Mouse (Mus musculus) ovary, adult 18-20 months (tissue): ENCODE measurements at regions not wholly inside any gene's neighbourhood (a gene's known extent, or its start where the extent isn't known, plus 50 kb on each side); places are given as distances from the start of the nearest gene placed in this dataset.

Experiments
- DNase-seq: peaks from one replicate; pipeline ENCODE4 v3.0.0; 2022; ENCODE audit warnings: low spot score, mixed read lengths

GRCm38 (mm10) chr7:40422125-40422524 is 476.0 kb upstream of the Vstm2b start:
- DNase-seq, result no peak

- DNase-seq, result no peak
Observed at GRCm38 (mm10) chr7:40429416-40429815, 468.7 kb upstream of the Vstm2b start.

DNA sequence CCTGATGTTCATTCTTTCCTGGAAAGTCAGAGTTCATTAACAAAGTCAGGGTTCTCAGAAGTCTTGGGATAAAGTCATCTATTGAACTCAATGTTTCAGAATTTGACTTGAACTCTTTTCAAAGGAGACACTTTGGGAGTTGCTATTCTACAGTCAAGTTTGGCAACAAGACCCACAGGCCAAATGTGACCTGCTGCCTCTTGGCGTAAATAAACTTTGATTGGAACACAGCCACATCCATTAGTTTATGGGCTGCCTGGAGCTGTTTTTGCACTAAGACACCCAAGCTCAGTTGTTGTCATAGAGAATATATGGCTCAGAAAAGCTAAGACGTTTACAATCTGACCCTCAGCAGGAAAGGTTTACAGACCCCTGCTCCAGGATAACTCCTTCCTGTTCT is 464.2 kb upstream of the Vstm2b start:
- peak; percentile 3 for DNase-seq

DNA sequence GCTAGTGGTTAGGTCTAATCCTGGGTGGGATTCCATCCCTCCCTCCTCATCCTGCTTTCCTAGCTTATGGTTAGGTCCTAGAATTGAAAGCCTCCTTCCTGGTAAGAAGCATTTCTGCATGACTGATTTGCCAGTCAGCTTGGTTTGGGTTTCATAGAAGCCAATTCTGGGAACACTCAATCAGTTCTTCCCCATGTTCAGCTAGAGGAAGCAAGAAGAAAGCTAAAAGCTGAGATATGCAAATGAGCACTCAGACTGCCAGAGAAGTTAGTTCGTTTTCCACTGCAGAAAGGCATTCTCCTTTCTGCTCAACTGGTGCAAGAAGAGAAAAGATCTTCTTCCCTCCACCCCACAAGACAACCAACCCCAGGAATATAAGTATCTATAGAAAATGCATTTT is 457.0 kb upstream of the Vstm2b start:
- no peak for DNase-seq

DNA sequence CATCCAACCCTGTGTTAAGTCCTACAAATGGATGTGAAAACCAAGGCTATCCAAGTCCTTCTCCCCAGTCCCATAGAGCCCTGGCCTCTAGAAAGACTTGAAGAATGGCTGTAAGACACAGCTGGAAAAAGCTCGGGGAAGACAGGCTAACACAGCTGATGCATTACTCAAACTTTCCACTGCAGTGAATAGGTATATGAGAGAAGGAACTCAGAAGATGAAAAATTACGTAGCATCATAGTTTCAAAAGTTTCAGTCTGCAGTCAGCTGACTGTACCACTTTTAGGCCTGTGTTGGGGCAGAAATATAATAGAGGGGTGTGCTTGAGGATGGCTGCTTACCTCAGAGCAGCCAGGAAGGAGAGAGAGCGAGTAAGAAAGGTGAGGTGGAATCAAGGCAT is 456.3 kb upstream of the Vstm2b start:
- no peak for DNase-seq

GRCm38 (mm10) chr7:40466382-40466781 is 431.7 kb upstream of the Vstm2b start:
- no peak for DNase-seq

DNA sequence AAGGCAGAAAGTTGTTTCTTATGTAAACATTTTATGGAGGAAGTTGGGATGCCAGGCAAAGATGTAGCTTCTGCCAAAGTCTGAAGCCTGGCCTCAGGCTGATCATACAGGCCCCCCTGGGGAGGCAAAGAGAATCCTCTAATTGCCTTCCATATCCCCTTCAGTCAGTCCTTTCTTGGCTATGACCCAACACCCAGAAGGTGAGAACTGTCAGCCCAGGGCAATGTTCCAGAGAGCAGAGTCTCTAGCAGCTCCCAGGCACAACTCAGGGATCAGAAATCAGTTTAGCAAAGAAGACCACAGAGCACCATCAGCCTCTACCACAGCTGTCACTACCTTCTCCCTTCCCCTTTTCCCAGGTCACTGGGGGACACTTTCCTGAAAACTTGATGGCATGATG is 410.9 kb upstream of the Vstm2b start:
- DNase-seq, result no peak

GRCm38 (mm10) chr7:40522703-40523267 is 375.3 kb upstream of the Vstm2b start:
- no peak for DNase-seq

DNA sequence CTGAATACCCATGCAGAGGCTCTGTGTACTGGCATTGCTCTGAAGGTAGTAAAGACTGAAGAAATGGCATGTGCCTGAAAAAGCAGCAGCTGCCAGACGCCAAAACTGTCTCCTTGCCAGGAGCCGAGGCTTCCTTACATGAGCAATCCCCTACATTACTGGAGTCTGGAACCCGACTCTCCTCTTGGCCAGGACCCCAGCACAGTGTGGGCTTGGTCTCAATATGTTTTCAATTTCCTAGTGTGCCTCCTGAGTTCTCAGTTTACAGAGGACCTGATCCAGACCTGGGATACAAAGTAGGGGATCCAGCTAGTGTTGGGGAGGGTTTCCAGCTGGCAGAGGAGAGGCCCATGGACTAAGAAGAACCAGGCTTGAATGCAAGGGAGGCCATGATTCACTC is 361.5 kb upstream of the Vstm2b start:
- no peak for DNase-seq

DNA sequence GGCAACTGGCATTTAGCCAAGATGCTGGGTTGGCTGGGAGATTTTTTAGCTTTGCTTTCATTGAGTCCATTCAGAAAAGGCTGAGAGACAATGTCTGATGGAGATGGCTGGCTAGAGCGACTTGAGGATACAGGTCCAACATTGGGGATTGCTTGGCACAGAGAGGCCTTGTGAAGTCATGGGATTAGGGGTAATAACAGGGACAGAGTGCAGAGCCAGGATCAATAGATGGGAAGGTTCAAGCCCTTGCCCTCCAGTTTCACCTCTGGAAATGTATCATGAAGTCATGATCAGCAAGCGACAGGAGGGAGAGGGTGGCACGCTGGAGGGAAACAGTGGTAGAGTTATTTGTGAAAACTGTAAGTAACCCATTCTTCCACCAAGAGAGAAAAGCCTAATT is 360.5 kb upstream of the Vstm2b start:
- DNase-seq, result no peak

- no peak for DNase-seq
Observed at GRCm38 (mm10) chr7:40539789-40540188, 358.3 kb upstream of the Vstm2b start.

DNA sequence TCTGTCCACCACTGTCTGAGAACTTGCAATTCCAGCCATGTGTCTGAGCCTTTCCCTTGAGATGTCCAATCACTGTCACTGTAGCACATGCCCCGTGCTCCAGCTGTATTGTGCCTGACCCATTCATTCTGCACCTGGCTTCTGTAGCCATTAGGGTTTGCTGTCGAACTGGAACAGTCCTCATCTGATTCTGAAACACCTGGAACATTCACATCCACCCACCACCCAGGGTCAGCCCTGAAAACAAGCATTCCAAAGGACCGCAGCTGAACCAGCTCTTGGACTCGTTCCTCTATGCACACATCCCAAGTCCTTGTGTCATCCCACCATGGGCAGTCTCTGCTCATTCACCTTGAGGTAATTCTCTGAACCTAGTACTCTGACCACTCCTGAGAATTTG is 356.8 kb upstream of the Vstm2b start:
- no peak for DNase-seq

DNA sequence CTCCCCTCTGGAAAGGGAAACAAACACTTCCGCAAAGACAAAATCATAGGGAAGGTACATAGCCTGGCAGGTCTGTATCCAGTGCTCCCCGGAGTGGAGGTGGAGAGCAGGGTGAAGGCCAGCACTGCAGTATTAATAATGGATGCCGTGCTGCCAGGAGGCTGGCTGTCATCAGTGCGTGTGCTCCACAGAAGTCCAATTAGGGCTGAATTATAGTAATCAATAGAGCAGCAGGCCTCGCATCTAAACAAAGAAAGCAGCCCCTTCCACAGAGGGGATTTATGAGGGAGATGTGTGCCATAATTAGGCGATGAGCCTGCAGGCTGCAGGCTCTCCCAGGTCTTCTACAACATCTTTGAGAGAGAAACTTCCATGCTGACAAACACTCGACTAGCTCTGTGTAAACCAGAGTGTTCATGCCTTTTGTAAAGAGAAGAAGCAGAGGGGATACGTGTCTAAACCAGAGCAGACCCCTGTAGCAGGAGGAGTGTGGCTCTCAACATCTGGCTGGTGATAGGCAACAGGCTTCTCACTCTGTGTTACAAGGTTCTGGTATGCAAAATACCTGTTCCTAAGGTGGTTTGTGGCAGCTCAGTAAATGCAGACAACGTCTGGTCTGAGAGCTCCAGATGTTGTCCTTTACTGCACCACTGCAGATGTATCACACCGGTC is 334.5 kb upstream of the Vstm2b start:
- DNase-seq, result no peak

DNA sequence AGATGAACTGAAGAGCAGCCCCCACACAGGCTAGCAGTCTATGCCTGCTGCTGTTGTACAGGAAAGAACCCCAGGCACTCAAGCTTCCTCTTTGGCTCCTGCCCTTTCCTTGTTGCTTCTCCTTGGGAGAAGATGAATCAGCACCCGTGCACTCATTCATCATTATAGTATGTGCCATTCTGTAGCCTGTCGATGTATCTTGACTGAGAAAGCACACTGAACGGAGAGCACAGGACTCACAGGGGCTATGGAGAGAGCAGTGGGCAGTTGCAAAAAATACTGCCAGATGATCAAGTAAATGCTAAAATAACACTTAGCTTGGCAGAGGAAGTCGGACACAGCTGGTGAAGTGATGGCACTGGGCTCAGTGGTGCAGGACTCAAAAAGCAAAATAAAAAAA is 322.2 kb upstream of the Vstm2b start:
- no peak for DNase-seq

GRCm38 (mm10) chr7:40577365-40577764 is 320.8 kb upstream of the Vstm2b start:
- no peak for DNase-seq

- no peak for DNase-seq
Observed at GRCm38 (mm10) chr7:40620761-40621160, 277.4 kb upstream of the Vstm2b start.

GRCm38 (mm10) chr7:40622811-40623210 is 275.3 kb upstream of the Vstm2b start:
- DNase-seq, result peak; percentile 2

GRCm38 (mm10) chr7:40623286-40623685 is 274.8 kb upstream of the Vstm2b start:
- DNase-seq, result no peak

- no peak for DNase-seq
Observed at GRCm38 (mm10) chr7:40636369-40636768, 261.8 kb upstream of the Vstm2b start.

DNA sequence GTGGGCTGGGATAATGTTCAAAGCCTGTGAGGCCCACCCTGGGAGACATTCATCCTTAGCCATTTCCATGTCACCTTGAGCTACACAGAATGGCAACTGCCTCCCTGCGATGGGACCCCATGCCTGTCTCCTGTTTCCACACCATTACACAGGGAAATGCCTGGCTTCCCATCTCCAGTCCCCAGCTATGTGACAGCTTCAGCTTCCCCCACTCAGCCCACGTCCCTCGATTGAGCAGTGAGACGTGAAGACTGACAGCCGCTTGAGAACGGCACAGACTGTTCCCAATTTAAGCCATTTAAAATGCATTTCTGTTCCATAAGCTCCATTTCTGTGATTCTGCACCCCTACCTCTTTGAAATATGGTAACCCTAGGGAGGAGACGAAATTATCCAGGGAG is 243.1 kb upstream of the Vstm2b start:
- no peak for DNase-seq

GRCm38 (mm10) chr7:40655391-40655790 is 242.7 kb upstream of the Vstm2b start:
- DNase-seq, result no peak

DNA sequence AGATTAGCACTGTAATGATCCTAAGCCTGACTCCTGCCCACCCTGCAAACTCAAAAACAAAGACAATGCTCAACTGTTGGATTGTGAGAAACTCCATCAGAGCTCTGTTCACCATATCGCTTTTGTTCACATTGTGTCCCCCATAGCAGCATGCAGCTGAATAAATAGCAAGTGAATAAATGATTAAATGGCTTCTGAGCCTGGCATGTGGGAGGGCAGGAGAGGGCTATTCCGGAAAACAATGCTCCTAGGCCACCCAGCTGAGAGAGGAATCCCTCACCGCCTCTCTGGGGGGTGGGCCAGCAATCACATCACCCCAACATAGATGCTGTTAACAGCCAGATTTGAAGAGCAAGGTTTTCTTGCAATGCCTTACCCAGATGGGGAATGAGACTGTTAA is 238.5 kb upstream of the Vstm2b start:
- DNase-seq, result no peak

- no peak for DNase-seq
Observed at GRCm38 (mm10) chr7:40663781-40664180, 234.3 kb upstream of the Vstm2b start.

DNA sequence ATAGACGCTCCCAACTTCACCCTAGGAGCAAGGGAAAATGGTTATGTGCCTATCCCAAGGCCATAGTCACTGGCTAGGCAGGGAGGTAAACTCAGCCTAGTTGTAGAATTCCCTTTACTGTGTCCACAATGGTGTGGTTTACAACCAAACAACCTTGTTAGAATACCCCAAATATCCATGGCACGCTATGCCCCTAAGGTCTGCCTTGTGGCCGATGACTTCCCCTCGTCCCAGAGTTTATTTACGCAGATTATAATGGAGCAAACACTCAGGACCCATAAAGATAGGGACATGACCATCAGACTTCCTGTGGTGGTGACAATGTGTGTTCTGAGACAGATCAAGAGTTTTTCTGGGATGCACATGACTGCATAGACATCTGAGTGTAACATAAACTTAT is 231.5 kb upstream of the Vstm2b start:
- DNase-seq, result no peak
